Mouse (Mus musculus): Measurements from ENCODE around the gene Serac1.

DNA sequence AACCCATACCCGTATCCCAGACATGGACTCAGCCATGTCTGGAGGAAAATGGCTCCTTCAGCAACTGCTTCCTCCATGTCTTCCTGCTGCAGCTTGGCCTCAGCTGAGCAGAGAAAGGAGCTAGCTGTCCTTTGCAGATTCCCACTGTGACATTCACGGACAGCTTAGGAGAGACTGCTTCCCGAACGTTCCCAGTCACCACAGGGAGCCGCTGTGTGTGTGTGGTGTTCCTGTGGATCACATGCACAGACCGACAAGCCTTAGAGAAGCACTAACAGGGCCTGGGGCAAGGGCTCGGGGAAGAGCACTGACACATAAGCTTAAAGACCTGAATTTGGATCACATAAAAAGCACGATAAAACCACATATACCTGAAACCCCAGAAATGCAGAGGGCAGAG is 43.9 kb downstream of the Serac1 start:
- TF ChIP-seq POLR2A (IDR thresholded peaks at IDR 0.05; ENCODE audit: borderline replicate concordance, extremely low read depth, low read depth, low read length) (no peak), CTCF (IDR thresholded peaks at IDR 0.05; ENCODE audit: insufficient read depth, low read length) (no peak)

Data from lung, adult 2 months (tissue).